Mouse (Mus musculus): Measurements from ENCODE around the gene Smim13. TPM values are rescaled to one million over a fixed set of nuclear protein-coding genes. Genes with fewer than 3 reads are reported as not detected.

Gene Smim13
- polyA plus RNA-seq, 1 experiment from 2014 or later, result 14.9 TPM

GRCm38 (mm10) chr13:41298996-41299395 is 49.4 kb downstream of the Smim13 start:
- Histone ChIP-seq H3K27me3 (replicated peaks) (no peaks in the 10 kb centered on the region), H3K27ac (no peak overlapping the region), H3K36me3 (no peaks in the 10 kb centered on the region), H3K4me3 (replicated peaks) (no peak overlapping the region), H3K4me2 (no peak overlapping the region), H3K9me3 (no peaks in the 10 kb centered on the region), H3K4me1 (peaks cover 3% of the 10 kb centered on the region; the same call in 1 of the 2 replicates), H3K9ac (no peak overlapping the region)
- no peak for ATAC-seq (ENCODE audit: insufficient read depth, low FRiP score, low read depth)
- 36% methylated on average over 5 of the region's 5 CpGs for WGBS

GRCm38 (mm10) chr13:41300037-41300436 is 50.4 kb downstream of the Smim13 start:
- Histone ChIP-seq H3K9ac (no peak overlapping the region), H3K4me3 (replicated peaks) (no peak overlapping the region), H3K4me2 (no peak overlapping the region), H3K27me3 (replicated peaks) (no peaks in the 10 kb centered on the region), H3K36me3 (no peaks in the 10 kb centered on the region), H3K9me3 (no peaks in the 10 kb centered on the region), H3K4me1 (peaks cover 3% of the 10 kb centered on the region; the same call in 1 of the 2 replicates), H3K27ac (no peak overlapping the region)
- 41% methylated on average over 4 of the region's 4 CpGs for WGBS
- 0 out of 2 replicates have a peak, but pooled peaks have one; percentile 29 for ATAC-seq (ENCODE audit: insufficient read depth, low FRiP score, low read depth)

DNA sequence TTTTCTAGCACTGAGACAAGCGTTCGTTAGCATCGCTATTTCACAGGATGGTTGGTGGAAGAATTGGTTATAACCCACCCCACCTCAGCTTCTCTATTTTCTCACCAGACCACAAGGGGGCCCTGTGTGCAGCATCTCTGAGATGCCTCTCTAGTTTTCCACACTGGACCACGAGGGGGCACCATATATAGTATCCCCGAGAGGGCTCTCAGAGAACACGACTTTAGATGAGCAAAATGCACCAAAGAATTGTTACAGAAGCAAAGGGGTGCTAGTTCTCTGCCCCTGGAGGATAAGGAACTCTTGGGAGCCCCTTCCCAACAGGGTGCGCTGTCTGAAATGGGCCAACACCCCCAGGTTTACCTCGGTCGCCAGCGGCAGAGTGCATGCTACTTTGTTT is 53.1 kb downstream of the Smim13 start:
- no peaks in the 10 kb centered on the region for H3K9me3 ChIP-seq
- WGBS, result 59% methylated on average over 10 of the region's 10 CpGs
- H3K4me2 ChIP-seq, result no peak overlapping the region
- peaks cover 3% of the 10 kb centered on the region; the same call in 1 of the 2 replicates for H3K4me1 ChIP-seq
- H3K36me3 ChIP-seq, result no peaks in the 10 kb centered on the region
- no peak overlapping the region for H3K4me3 ChIP-seq (replicated peaks)
- H3K27ac ChIP-seq, result no peak overlapping the region
- no peak for ATAC-seq (ENCODE audit: insufficient read depth, low FRiP score, low read depth)
- no peak overlapping the region for H3K9ac ChIP-seq
- no peaks in the 10 kb centered on the region for H3K27me3 ChIP-seq (replicated peaks)

GRCm38 (mm10) chr13:41320749-41321148 is 71.1 kb downstream of the Smim13 start:
- H3K27ac ChIP-seq, result peak overlapping the region; percentile 64; the same call in 1 of the 2 replicates
- no peak overlapping the region for H3K9ac ChIP-seq
- no peaks in the 10 kb centered on the region for H3K27me3 ChIP-seq (replicated peaks)
- 0 out of 2 replicates have a peak, but pooled peaks cover 10% of the 10 kb centered on the region for H3K4me1 ChIP-seq
- H3K4me2 ChIP-seq, result no peak overlapping the region
- no peak overlapping the region for H3K4me3 ChIP-seq (replicated peaks)
- peaks cover 6% of the 10 kb centered on the region for H3K36me3 ChIP-seq
- no peaks in the 10 kb centered on the region for H3K9me3 ChIP-seq
- 65% methylated on average over 5 of the region's 5 CpGs for WGBS
- no peak for ATAC-seq (ENCODE audit: insufficient read depth, low FRiP score, low read depth)

DNA sequence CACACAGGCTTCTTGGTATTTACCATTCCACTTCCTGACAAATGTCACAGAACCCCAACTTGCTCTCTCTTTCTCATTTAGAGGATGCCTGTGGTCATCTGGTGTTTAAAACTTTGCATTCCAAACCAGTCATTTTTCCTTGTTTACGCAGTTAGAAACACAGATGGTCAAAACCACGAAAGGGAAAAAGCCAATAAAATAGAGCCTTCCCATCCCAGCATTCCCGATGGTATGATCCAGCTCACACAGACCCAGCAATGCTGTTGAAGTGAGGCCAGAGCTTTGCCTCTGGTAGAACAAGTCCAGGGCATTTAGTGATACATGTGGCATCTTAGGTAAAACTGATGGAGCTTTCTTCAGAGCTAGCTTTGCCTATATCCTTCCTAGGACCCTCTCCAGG is 71.8 kb downstream of the Smim13 start:
- no peaks in the 10 kb centered on the region for H3K9me3 ChIP-seq
- no peak overlapping the region for H3K4me2 ChIP-seq
- H3K36me3 ChIP-seq, result peaks cover 2% of the 10 kb centered on the region
- WGBS, result 51% methylated on average over 3 of the region's 3 CpGs
- 0 out of 2 replicates have a peak, but pooled peaks cover 10% of the 10 kb centered on the region for H3K4me1 ChIP-seq
- H3K27me3 ChIP-seq (replicated peaks), result no peaks in the 10 kb centered on the region
- peak overlapping the region; percentile 64; the same call in 1 of the 2 replicates for H3K27ac ChIP-seq
- no peak for ATAC-seq (ENCODE audit: insufficient read depth, low FRiP score, low read depth)
- H3K9ac ChIP-seq, result no peak overlapping the region
- H3K4me3 ChIP-seq (replicated peaks), result no peak overlapping the region

GRCm38 (mm10) chr13:41324631-41325030 is 75.0 kb downstream of the Smim13 start:
- no peak overlapping the region for H3K4me3 ChIP-seq (replicated peaks)

DNA sequence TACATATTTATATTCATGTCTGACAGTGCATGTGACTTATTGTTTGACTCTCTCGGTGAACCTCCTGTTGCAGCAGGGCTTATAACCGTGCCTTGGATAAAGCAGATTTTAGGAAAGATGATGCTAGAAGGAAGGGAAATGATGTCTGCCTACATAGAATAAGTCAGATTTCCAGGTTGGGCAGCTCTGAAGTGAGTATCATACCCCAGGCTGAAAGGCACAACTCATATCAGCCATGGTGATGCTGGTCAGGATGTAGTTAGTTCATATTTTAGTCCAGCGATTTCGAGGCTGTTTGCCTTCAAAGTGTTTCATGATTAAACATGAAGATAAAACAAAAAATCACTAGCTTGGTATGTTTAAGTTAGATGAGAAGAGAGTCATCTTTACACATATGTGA is 75.7 kb downstream of the Smim13 start:
- Histone ChIP-seq H3K9me3 (no peaks in the 10 kb centered on the region), H3K4me2 (no peak overlapping the region), H3K4me3 (replicated peaks) (no peak overlapping the region), H3K36me3 (no peaks in the 10 kb centered on the region), H3K27me3 (replicated peaks) (no peaks in the 10 kb centered on the region), H3K27ac (no peak overlapping the region), H3K9ac (no peak overlapping the region), H3K4me1 (0 out of 2 replicates have a peak, but pooled peaks cover 10% of the 10 kb centered on the region)
- 77% methylated on average over 4 of the region's 4 CpGs for WGBS
- ATAC-seq (ENCODE audit: insufficient read depth, low FRiP score, low read depth), result no peak

More at GRCm38 (mm10) chr13:41324631-41325030, 75.0 kb downstream of the Smim13 start:
- no peak overlapping the region for H3K27ac ChIP-seq
- no peaks in the 10 kb centered on the region for H3K27me3 ChIP-seq (replicated peaks)
- no peaks in the 10 kb centered on the region for H3K9me3 ChIP-seq
- no peak overlapping the region for H3K4me2 ChIP-seq
- H3K36me3 ChIP-seq, result no peaks in the 10 kb centered on the region
- WGBS, result 78% methylated on average over 4 of the region's 4 CpGs
- 0 out of 2 replicates have a peak, but pooled peaks cover 10% of the 10 kb centered on the region for H3K4me1 ChIP-seq
- no peak for ATAC-seq (ENCODE audit: insufficient read depth, low FRiP score, low read depth)
- H3K9ac ChIP-seq, result no peak overlapping the region

GRCm38 (mm10) chr13:41326134-41326533 is 76.5 kb downstream of the Smim13 start:
- Histone ChIP-seq H3K27me3 (replicated peaks) (no peaks in the 10 kb centered on the region), H3K4me1 (0 out of 2 replicates have a peak, but pooled peaks cover 9% of the 10 kb centered on the region), H3K4me2 (no peak overlapping the region), H3K4me3 (replicated peaks) (no peak overlapping the region), H3K9me3 (no peaks in the 10 kb centered on the region), H3K9ac (no peak overlapping the region), H3K36me3 (no peaks in the 10 kb centered on the region), H3K27ac (no peak overlapping the region)
- ATAC-seq (ENCODE audit: insufficient read depth, low FRiP score, low read depth), result no peak
- 76% methylated on average over 4 of the region's 4 CpGs for WGBS

Other genes starting within 250 kb of the Smim13 start
- gene Pak1ip1, start 248.8 kb upstream of the Smim13 start, polyA plus RNA-seq (2015; fragmentation: Nextera tagmentation; extraction: Ambion mirVana), result 69.0 and 73.9 TPM in 2 replicates
- gene Tmem14c, start 233.6 kb upstream of the Smim13 start, polyA plus RNA-seq (2015; fragmentation: Nextera tagmentation; extraction: Ambion mirVana), result 262 and 275 TPM in 2 replicates
- 0.37 and 0.41 TPM in 2 replicates for gene Mak, start 170.1 kb upstream of the Smim13 start, polyA plus RNA-seq (2015; fragmentation: Nextera tagmentation; extraction: Ambion mirVana)
- not detected in 2 replicates for gene Gcm2, start 138.8 kb upstream of the Smim13 start, polyA plus RNA-seq (2015; fragmentation: Nextera tagmentation; extraction: Ambion mirVana)
- 0.15 and 0.23 TPM in 2 replicates for gene Sycp2l, start 135.5 kb upstream of the Smim13 start, polyA plus RNA-seq (2015; fragmentation: Nextera tagmentation; extraction: Ambion mirVana)
- 8.0 and 8.5 TPM in 2 replicates for gene Elovl2, start 29.4 kb upstream of the Smim13 start, polyA plus RNA-seq (2015; fragmentation: Nextera tagmentation; extraction: Ambion mirVana)
- gene Gm17364, start 24.1 kb downstream of the Smim13 start, polyA plus RNA-seq (2015; fragmentation: Nextera tagmentation; extraction: Ambion mirVana), result not detected in 2 replicates
- gene Nedd9, start 237.5 kb downstream of the Smim13 start, polyA plus RNA-seq (2015; fragmentation: Nextera tagmentation; extraction: Ambion mirVana), result 23.8 and 26.6 TPM in 2 replicates

All from stomach, embryonic 15.5 days (tissue).